ENCODE assay signal across 8 mouse cellular contexts in genomic region chr1:75290582-75290981, GRCm38 (mm10). TPM values are rescaled to one million over a fixed set of nuclear protein-coding genes. Genes with fewer than 3 reads are reported as not detected.
DNase-seq lines count a peak whose midpoint lies in the region.
"Had no signal": no experiment of that assay in that cellular context is flagged by ENCODE, and none has a peak within 500 bp of the region (broad histone marks: within the 10 kb centered on the region; RNA-seq: fewer than 3 reads in every experiment).

No protein-coding gene starts in this region.

- peak; percentile 68 for DNase-seq in left cerebral cortex, adult 11 months (ENCODE audit: low spot score)
- no peak for DNase-seq in left cerebral cortex, postnatal 36 days (ENCODE audit: low spot score in 2 of 2)
- DNase-seq in NIH3T3 (ENCODE audit: low read depth): peak; percentile 83
- peak; percentile 83 to 87 for DNase-seq in cerebellum, postnatal 14 days
- DNase-seq in kidney, postnatal 36 days: peak; percentile 14 to 51
- peak; percentile 61 for DNase-seq in retina, postnatal 1 day
- no peak for DNase-seq in spleen, adult 12 weeks (ENCODE audit: low spot score)

- intact Hi-C loops in left cerebral cortex, postnatal 36 days (cut with DNase I): loop anchor here (2.0 kb wide), 2 partner anchors 28 to 36 kb away; no protein-coding TSS in a partner anchor

RNA-seq across cellular contexts. Expression of gene Resp18, which starts 12.4 kb away (rescaled TPM):
- 100 to 1,000 TPM; 122 to 146 TPM for total RNA-seq in left cerebral cortex, postnatal 36 days (2021)

RNA-seq across cellular contexts. Expression of gene Ptprn, which starts 26.3 kb away (rescaled TPM):
- total RNA-seq in left cerebral cortex, postnatal 36 days (2021): 100 to 1,000 TPM; 468 to 499 TPM

RNA-seq across cellular contexts. Expression of gene Dnpep, which starts 27.2 kb away (rescaled TPM):
- 10 to 100 TPM; 51.9 to 55.9 TPM for total RNA-seq in left cerebral cortex, postnatal 36 days (2021)

RNA-seq across cellular contexts. Expression of gene Dnajb2, which starts 54.4 kb away (rescaled TPM):
- total RNA-seq in left cerebral cortex, postnatal 36 days (2021): 10 to 100 TPM; 91.6 to 97.6 TPM

RNA-seq across cellular contexts. Expression of gene A630095N17Rik, which starts 58.7 kb away (rescaled TPM):
- total RNA-seq in left cerebral cortex, postnatal 36 days (2021): not detected
- total RNA-seq: left cerebral cortex, postnatal 10 days had no signal

Comparison
In these comparisons a context has a peak if more than half of its experiments do, and no peak if none do; other contexts are left out.
1. DNase-seq: peak in left cerebral cortex, adult 11 months (single experiment), NIH3T3 (single experiment), cerebellum, postnatal 14 days (2 of 2), kidney, postnatal 36 days (2 of 2) and retina, postnatal 1 day (single experiment); none in left cerebral cortex, postnatal 36 days (0 of 2) and spleen, adult 12 weeks (single experiment).